Mouse (Mus musculus): Measurements from ENCODE around the gene Nck2.

DNA sequence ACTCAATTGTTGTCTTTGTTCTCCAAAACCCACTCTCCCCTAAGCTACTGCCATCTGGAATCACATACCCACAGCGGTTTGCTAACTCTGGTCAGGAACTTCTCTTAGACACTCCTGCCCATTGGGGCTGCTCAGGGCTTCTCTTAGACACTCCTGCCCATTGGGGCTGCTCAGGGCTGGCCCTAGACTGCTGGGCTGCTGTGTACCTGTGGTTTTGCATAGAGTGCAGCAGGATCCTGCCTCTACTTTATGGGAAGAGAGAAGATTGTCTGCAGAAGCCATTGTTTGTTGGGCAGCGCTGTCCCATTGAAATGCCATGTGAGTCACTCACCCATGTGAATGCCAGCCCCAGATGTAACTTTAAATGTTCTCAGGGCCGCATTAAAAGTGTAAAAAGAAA lies 9.3 kb downstream of the Nck2 start:
- TF ChIP-seq CTCF (IDR thresholded peaks at IDR 0.05; ENCODE audit: insufficient read depth, low read length) (no peak), POLR2A (IDR thresholded peaks at IDR 0.05; ENCODE audit: borderline replicate concordance, extremely low read depth, low read depth, low read length) (no peak)

Measured in lung, adult 2 months (tissue).